Mouse (Mus musculus) CH12.LX (cell line): ENCODE data around the gene Gabrr2. TPM values are rescaled to one million over a fixed set of nuclear protein-coding genes. Genes with fewer than 3 reads are reported as not detected.

Experiments
- DNase-seq: peaks from one replicate; pipeline ENCODE4 v3.0.0-alpha.2; 2013; ENCODE audit errors: extremely low read depth
- H3K27ac ChIP-seq: 2 replicates; pipeline ENCODE4 v1.5.1; 2012; ENCODE audit warnings: low read depth, mild to moderate bottlenecking, control low read depth, moderate library complexity; ENCODE audit not compliant: insufficient read depth
- H3K27me3 ChIP-seq: replicated peaks from 2 replicates; pipeline ENCODE3; 2012; ENCODE audit warnings: inconsistent platforms
- H3K36me3 ChIP-seq, 2 experiments: replicated peaks in 1 of 2; 2 replicates each; pipeline versions ENCODE3 to v1.6.1; 2012; ENCODE audit warnings: inconsistent platforms in 1 of 2, low read length in 1 of 2, mild to moderate bottlenecking in 1 of 2, mixed read lengths in 1 of 2, moderate library complexity in 1 of 2; ENCODE audit not compliant: control insufficient read depth in 1 of 2, insufficient read depth in 1 of 2
- H3K4me1 ChIP-seq, 2 experiments: 2 replicates each; pipeline ENCODE4 v1.6.1; 2012; ENCODE audit warnings: inconsistent platforms in 1 of 2, moderate library complexity in 1 of 2; ENCODE audit not compliant: insufficient read depth in 2 of 2, control insufficient read depth in 1 of 2
- H3K4me2 ChIP-seq: 2 replicates; pipeline ENCODE4 v1.6.1; 2012; ENCODE audit warnings: low read depth, mild to moderate bottlenecking, control low read depth; ENCODE audit not compliant: poor library complexity, insufficient read depth, severe bottlenecking
- H3K4me3 ChIP-seq, 3 experiments: fragments of 150-350 bp in 1 of 3; sonication (generic) in 1 of 3; replicated peaks in 1 of 3; 2 replicates each; pipeline versions ENCODE3 to v1.5.1; 2011 to 2012; ENCODE audit warnings: low read depth in 2 of 3, low read length in 2 of 3, mild to moderate bottlenecking in 2 of 3, moderate library complexity in 2 of 3, control low read depth in 1 of 3, improper control_type of control experiment in 1 of 3, inconsistent platforms in 1 of 3, mixed read lengths in 1 of 3; ENCODE audit not compliant: poor library complexity in 1 of 3
- H3K79me2 ChIP-seq: replicated peaks from 2 replicates; pipeline ENCODE4 v1.6.1; 2012; ENCODE audit warnings: mild to moderate bottlenecking, moderate library complexity; ENCODE audit not compliant: control insufficient read depth, poor library complexity, insufficient read depth, severe bottlenecking; ENCODE audit errors: extremely low read depth
- H3K9ac ChIP-seq: 2 replicates; pipeline ENCODE4 v1.6.1; 2012; ENCODE audit warnings: low read depth, mild to moderate bottlenecking, control low read depth, moderate library complexity; ENCODE audit not compliant: insufficient read depth
- H3K9me3 ChIP-seq: replicated peaks from 2 replicates; pipeline ENCODE3; 2012; ENCODE audit warnings: low read length, inconsistent platforms, mixed read lengths
- BHLHE40 ChIP-seq: IDR thresholded peaks from 2 replicates; pipeline ENCODE4 v1.6.1; 2011; ENCODE audit warnings: mild to moderate bottlenecking, low read depth, low read length, improper control_type of control experiment
- CHD1 ChIP-seq: IDR thresholded peaks from 2 replicates; pipeline ENCODE4 v1.6.1; 2012; ENCODE audit warnings: low read depth, low read length, improper control_type of control experiment, inconsistent platforms
- CHD2 ChIP-seq: IDR thresholded peaks from 2 replicates; pipeline ENCODE4 v1.6.1; 2011; ENCODE audit warnings: low read length, improper control_type of control experiment
- CTCF ChIP-seq, 2 experiments: IDR thresholded peaks in 1 of 2; conservative IDR thresholded peaks in 1 of 2; 2 replicates each; pipeline ENCODE4 v1.5.1; 2011 to 2012; ENCODE audit warnings: low read depth in 2 of 2, low read length in 2 of 2, improper control_type of control experiment in 1 of 2, inconsistent platforms in 1 of 2, mild to moderate bottlenecking in 1 of 2, moderate library complexity in 1 of 2
- E2F4 ChIP-seq: IDR thresholded peaks from 2 replicates; pipeline ENCODE4 v1.6.1; 2011; ENCODE audit warnings: low read depth, low read length, improper control_type of control experiment; ENCODE audit not compliant: insufficient replicate concordance
- ELF1 ChIP-seq: IDR thresholded peaks from 2 replicates; pipeline ENCODE4 v1.6.1; 2014; ENCODE audit warnings: low read depth, mild to moderate bottlenecking, inconsistent platforms, low read length, improper control_type of control experiment
- EP300 ChIP-seq: IDR thresholded peaks from 2 replicates; pipeline ENCODE4 v1.6.1; 2011; ENCODE audit warnings: low read length, improper control_type of control experiment
- GABPA ChIP-seq: IDR thresholded peaks from 2 replicates; pipeline ENCODE4 v1.6.1; 2012; ENCODE audit warnings: low read depth, low read length, improper control_type of control experiment, inconsistent platforms; ENCODE audit not compliant: insufficient replicate concordance
- JUN ChIP-seq: IDR thresholded peaks from 2 replicates; pipeline ENCODE4 v1.6.1; 2011; ENCODE audit warnings: low read depth, mild to moderate bottlenecking, low read length, improper control_type of control experiment, moderate library complexity; ENCODE audit not compliant: insufficient read depth
- JUND ChIP-seq: conservative IDR thresholded peaks from 2 replicates; pipeline ENCODE4 v1.6.1; 2011; ENCODE audit warnings: low read depth, low read length, improper control_type of control experiment
- MAZ ChIP-seq: IDR thresholded peaks from 2 replicates; pipeline ENCODE4 v1.6.1; 2012; ENCODE audit warnings: low read depth, mild to moderate bottlenecking, inconsistent platforms, low read length, improper control_type of control experiment, moderate library complexity
- MEF2A ChIP-seq: IDR thresholded peaks from 2 replicates; pipeline ENCODE4 v1.6.1; 2014; ENCODE audit warnings: low read depth, mild to moderate bottlenecking, inconsistent platforms, low read length, improper control_type of control experiment, borderline replicate concordance
- NELFE ChIP-seq: IDR thresholded peaks from 2 replicates; pipeline ENCODE4 v1.6.1; 2011; ENCODE audit warnings: low read depth, low read length, improper control_type of control experiment
- NRF1 ChIP-seq: IDR thresholded peaks from 2 replicates; pipeline ENCODE4 v1.6.1; 2014; ENCODE audit warnings: low read depth, mild to moderate bottlenecking, inconsistent platforms, low read length, improper control_type of control experiment, moderate library complexity
- POLR2AphosphoS2 ChIP-seq: IDR thresholded peaks from 2 replicates; pipeline ENCODE4 v1.6.1; 2011; ENCODE audit warnings: low read depth, low read length, improper control_type of control experiment
- RAD21 ChIP-seq: IDR thresholded peaks from 2 replicates; pipeline ENCODE4 v1.6.1; 2011; ENCODE audit warnings: low read depth, mild to moderate bottlenecking, low read length, improper control_type of control experiment, moderate library complexity
- RCOR1 ChIP-seq: conservative IDR thresholded peaks from 2 replicates; pipeline ENCODE4 v1.6.1; 2012; ENCODE audit warnings: low read depth, mild to moderate bottlenecking, inconsistent platforms, low read length, improper control_type of control experiment
- SIN3A ChIP-seq: IDR thresholded peaks from 2 replicates; pipeline ENCODE4 v1.6.1; 2012; ENCODE audit warnings: low read length, improper control_type of control experiment, inconsistent platforms
- TBP ChIP-seq: conservative IDR thresholded peaks from 2 replicates; pipeline ENCODE4 v1.6.1; 2011; ENCODE audit warnings: low read depth, low read length, improper control_type of control experiment
- TCF12 ChIP-seq: IDR thresholded peaks from 2 replicates; pipeline ENCODE4 v1.6.1; 2014; ENCODE audit warnings: low read depth, mild to moderate bottlenecking, inconsistent platforms, low read length, improper control_type of control experiment
- UBTF ChIP-seq: IDR thresholded peaks from 2 replicates; pipeline ENCODE4 v1.6.1; 2012; ENCODE audit warnings: low read depth, mild to moderate bottlenecking, inconsistent platforms, low read length, improper control_type of control experiment, moderate library complexity
- USF1 ChIP-seq: IDR thresholded peaks from 2 replicates; pipeline ENCODE4 v1.6.1; 2014; ENCODE audit warnings: low read depth, mild to moderate bottlenecking, inconsistent platforms, low read length, improper control_type of control experiment
- USF2 ChIP-seq: conservative IDR thresholded peaks from 2 replicates; pipeline ENCODE4 v1.6.1; 2011; ENCODE audit warnings: low read depth, low read length, improper control_type of control experiment
- ZKSCAN1 ChIP-seq: IDR thresholded peaks from 2 replicates; pipeline ENCODE4 v1.6.1; 2012; ENCODE audit warnings: low read depth, inconsistent platforms, low read length, improper control_type of control experiment, borderline replicate concordance
- ZNF384 ChIP-seq: IDR thresholded peaks from 2 replicates; pipeline ENCODE4 v1.6.1; 2012; ENCODE audit warnings: low read depth, low read length, improper control_type of control experiment, inconsistent platforms
- dilution Hi-C: fragments of 300-500 bp; cut with MboI; formaldehyde crosslinking; loops from 2 replicates; pipeline ENCODE4 v1.14.3; 2020; ENCODE audit warnings: low sequenced_read_pairs; ENCODE audit not compliant: extremely low pct_unique_long_range_greater_than_20kb, extremely low pct_ligation_motif_present
- in situ Hi-C: fragments of 300-500 bp; cut with MboI; formaldehyde crosslinking; loops from 3 replicates; pipeline ENCODE4 v1.14.3; 2019; ENCODE audit warnings: low sequenced_read_pairs, low pct_ligation_motif_present, low pct_unique_long_range_greater_than_20kb, mixed read lengths
- polyA plus RNA-seq: library from polyadenylated mRNA; unstranded; fragments of >175 nt; gene quantifications from 2 replicates; pipeline ENCODE4 v1.2.1, GENCODE M21; 2012; ENCODE audit warnings: low read depth; ENCODE audit not compliant: insufficient read length
- total RNA-seq, 2 experiments: library from RNA; depleted of rRNA; stranded (reverse); fragments of 300-350 nt in 1 of 2; fragments of >200 nt in 1 of 2; gene quantifications; 2 replicates each; pipeline ENCODE4 v1.2.3; 2012 to 2014

The Gabrr2 gene
- total and polyA plus RNA-seq, 3 experiments, result 0.42 to 0.59 TPM; not detected in 1

DNA sequence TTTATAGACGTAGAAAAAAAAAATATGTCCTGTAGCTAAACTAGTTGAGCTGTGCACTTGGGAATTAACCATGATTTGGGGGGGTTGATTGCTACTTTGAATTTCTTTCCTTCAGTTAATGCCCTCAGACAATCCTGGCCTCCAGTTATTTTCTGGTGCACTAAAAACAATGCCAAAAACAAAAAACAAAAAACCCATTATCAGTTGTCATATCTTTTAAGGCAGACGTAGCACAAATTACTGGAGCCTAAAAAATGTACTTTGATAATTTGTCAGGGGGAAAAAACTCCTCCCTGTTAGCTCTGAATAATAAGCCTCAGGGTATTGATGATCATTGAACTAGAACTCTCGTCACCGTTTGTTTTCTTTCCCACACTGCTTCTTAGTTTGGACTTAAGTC is 30.8 kb upstream of the Gabrr2 start:
- Histone ChIP-seq H3K4me3 (peak overlapping the region; percentile 92 to 97 (median 96)), H3K27ac (no peak overlapping the region)
- in situ Hi-C loops, result loop anchor here (10.0 kb wide), 1 partner anchor 263 kb away; the partner anchor contains the start of gene Pnrc1

DNA sequence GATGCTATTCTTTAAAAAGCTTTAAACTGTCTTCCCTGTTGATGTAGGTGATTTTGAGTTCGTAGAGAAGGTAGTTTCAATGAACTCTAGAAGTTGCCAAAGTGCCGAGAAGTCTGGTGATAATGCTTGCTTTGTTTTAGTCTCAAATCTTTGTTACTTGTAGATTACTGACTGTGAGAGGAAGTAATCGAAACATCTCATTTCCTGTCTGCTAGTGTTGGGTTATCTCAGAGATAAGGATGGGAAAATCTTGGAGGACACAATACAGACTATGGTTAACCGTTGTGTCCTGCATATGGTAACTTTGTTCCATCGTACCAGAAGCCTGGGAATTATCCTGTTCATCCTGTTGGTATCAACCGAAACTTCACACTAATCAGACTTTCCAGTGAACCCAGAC is 29.3 kb upstream of the Gabrr2 start:
- DNase-seq, result no peak
- TF ChIP-seq TCF12 (no peak), TBP (no peak), JUND (no peak), NELFE (no peak), E2F4 (no peak), RAD21 (no peak), MAZ (no peak), ZNF384 (no peak), CHD2 (no peak), ELF1 (no peak), UBTF (no peak), EP300 (no peak), USF1 (no peak), SIN3A (no peak), CTCF (conservative IDR thresholded peaks at IDR 0.05 in 1 of 2, IDR thresholded peaks at IDR 0.05 in 1 of 2; ENCODE audit: low read depth in 2 of 2, low read length in 2 of 2) (no peak), ZKSCAN1 (no peak), NRF1 (no peak), RCOR1 (no peak), MEF2A (no peak)
- H3K4me3 ChIP-seq, result peak overlapping the region; percentile 34 to 96 (median 92)
- peaks cover 76% of the 10 kb centered on the region for H3K79me2 ChIP-seq
- H3K27me3 ChIP-seq, result no peaks in the 10 kb centered on the region
- dilution Hi-C loops (no loop called here), in situ Hi-C loops (loop anchor here (10.0 kb wide), 1 partner anchor 261 kb away; the partner anchor contains the start of gene Pnrc1)
- H3K9ac ChIP-seq, result no peak overlapping the region; the same call in 1 of the 2 replicates
- peaks cover 6% of the 10 kb centered on the region for H3K9me3 ChIP-seq
- H3K27ac ChIP-seq, result no peak overlapping the region
- H3K4me1 ChIP-seq, result peaks cover 9 to 38% of the 10 kb centered on the region in 2 experiments
- peak overlapping the region; percentile 90 for H3K4me2 ChIP-seq
- H3K36me3 ChIP-seq, result peaks cover 25 to 46% of the 10 kb centered on the region in 2 experiments

More for the DNA sequence above, 30.8 kb upstream of the Gabrr2 start:
- H3K36me3 ChIP-seq, result peaks cover 31 to 53% of the 10 kb centered on the region in 2 experiments
- dilution Hi-C loops, result no loop called here
- no peak for TF ChIP-seq USF1
- no peak for TF ChIP-seq USF2
- TF ChIP-seq CHD1, result peak; percentile 36; the same call in 1 of the 2 replicates
- TF ChIP-seq MEF2A, result no peak
- TF ChIP-seq ZKSCAN1, result no peak
- no peak for TF ChIP-seq GABPA
- peak; percentile 65 for TF ChIP-seq SIN3A
- TF ChIP-seq JUN, result no peak
- no peak for TF ChIP-seq BHLHE40
- no peak for TF ChIP-seq POLR2AphosphoS2
- H3K9me3 ChIP-seq, result peaks cover 10% of the 10 kb centered on the region
- H3K4me1 ChIP-seq, result peaks cover 13 to 44% of the 10 kb centered on the region in 2 experiments
- H3K79me2 ChIP-seq, result peaks cover 71% of the 10 kb centered on the region
- H3K4me2 ChIP-seq, result peak overlapping the region; percentile 49; the same call in 1 of the 2 replicates
- peak overlapping the region; percentile 97 for H3K9ac ChIP-seq
- DNase-seq, result peak; percentile 33
- no peaks in the 10 kb centered on the region for H3K27me3 ChIP-seq
